Mouse (Mus musculus) heart, adult 2 months (tissue): ENCODE measurements around the gene Rora. TPM values are rescaled to one million over a fixed set of nuclear protein-coding genes. Genes with fewer than 3 reads are reported as not detected.
A peak's percentile ranks its signal among the peaks of the same experiment; 100 is the strongest.

Source experiments
- DNase-seq, 2 experiments: peaks; one replicate each; pipeline ENCODE4 v3.0.0; 2021
- H3K27ac ChIP-seq: fragments of 200-600 bp; 2 replicates; pipeline ENCODE4 v1.8.1; 2022
- H3K27me3 ChIP-seq: fragments of 200-500 bp; 2 replicates; pipeline ENCODE4 v1.6.1; 2012; ENCODE audit warnings: mild to moderate bottlenecking, low read length, inconsistent platforms, mixed read lengths; ENCODE audit not compliant: control insufficient read depth, insufficient read depth
- H3K36me3 ChIP-seq: fragments of 200-500 bp; 2 replicates; pipeline ENCODE4 v1.6.1; 2012; ENCODE audit warnings: low read length, inconsistent platforms; ENCODE audit not compliant: control insufficient read depth, insufficient read depth
- H3K4me1 ChIP-seq: fragments of 200-500 bp; 2 replicates; pipeline ENCODE4 v1.6.1; 2011; ENCODE audit warnings: low read length; ENCODE audit not compliant: control insufficient read depth, insufficient read depth
- H3K4me3 ChIP-seq: fragments of 200-600 bp; 2 replicates; pipeline ENCODE4 v1.8.1; 2022
- H3K79me2 ChIP-seq: fragments of 200-500 bp; replicated peaks from 2 replicates; pipeline ENCODE4 v1.6.1; 2012; ENCODE audit warnings: mild to moderate bottlenecking, inconsistent platforms, low read length, moderate library complexity, mixed read lengths; ENCODE audit not compliant: control insufficient read depth, insufficient read depth
- H3K9ac ChIP-seq: fragments of 200-500 bp; 2 replicates; pipeline ENCODE4 v1.6.1; 2012; ENCODE audit warnings: low read depth, mild to moderate bottlenecking, control low read depth, inconsistent platforms, low read length, mixed read lengths
- CTCF ChIP-seq: fragments of 200-600 bp; IDR thresholded peaks from 2 replicates; pipeline ENCODE4 v1.8.1; 2022; ENCODE audit warnings: antibody characterized with exemption, mild to moderate bottlenecking, moderate library complexity
- EP300 ChIP-seq: fragments of 200-500 bp; IDR thresholded peaks from 2 replicates; pipeline ENCODE4 v1.6.1; 2011; ENCODE audit warnings: low read depth, low read length, control low read depth; ENCODE audit not compliant: insufficient read depth
- POLR2A ChIP-seq: fragments of 200-500 bp; IDR thresholded peaks from 2 replicates; pipeline ENCODE4 v1.6.1; 2011; ENCODE audit warnings: mild to moderate bottlenecking, low read depth, low read length, control low read depth; ENCODE audit not compliant: insufficient read depth
- WGBS: fragments of 180-500 bp; shearing (Covaris S2); methylation state at CpG from one replicate; pipeline ENCODE4 v1.1.7; 2018; 5-methylcytosine and 5-hydroxymethylcytosine counted together
- intact Hi-C: fragments of 180-260 bp; cut with DNase I; formaldehyde crosslinking; loops from one replicate; pipeline ENCODE4 v1.15.1; 2025
- polyA plus RNA-seq: library from polyadenylated mRNA; depleted of rRNA; stranded (reverse); fragments of >200 nt; gene quantifications from 2 replicates; pipeline ENCODE4 v1.2.3, GENCODE M21; 2012
- total RNA-seq, 2 experiments: library from RNA; stranded (reverse); gene quantifications; 2 replicates each; pipeline ENCODE4 v1.2.3; 2021

The Rora gene
- total and polyA plus RNA-seq, 3 experiments = 6.7 to 28.9 (median 21.6) TPM

DNA sequence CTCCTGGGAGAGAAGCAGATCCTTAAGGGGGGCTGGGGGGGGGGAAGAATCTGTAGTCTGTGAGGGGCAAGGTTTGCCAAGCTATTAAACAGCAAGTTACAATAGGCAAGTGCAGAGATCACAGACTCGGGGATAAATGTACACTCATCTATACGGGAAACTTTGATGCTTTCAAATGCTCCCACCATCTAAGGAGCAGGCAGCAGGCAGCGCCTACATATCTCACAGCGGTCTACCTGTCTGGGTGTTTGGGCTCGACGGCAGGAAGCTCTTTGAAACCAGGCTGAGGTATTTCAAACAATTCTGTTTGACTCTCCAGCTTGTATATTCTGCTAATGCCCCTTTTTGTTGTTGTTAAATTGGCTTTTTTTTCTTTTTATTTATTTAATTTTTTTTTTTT is 457.1 kb downstream of the Rora start:
- no peaks in the 10 kb centered on the region for H3K27me3 ChIP-seq
- no peaks in the 10 kb centered on the region for H3K79me2 ChIP-seq
- H3K9ac ChIP-seq = no peak overlapping the region
- TF ChIP-seq CTCF (no peak), EP300 (no peak), POLR2A (no peak)
- no peaks in the 10 kb centered on the region for H3K36me3 ChIP-seq
- no peaks in the 10 kb centered on the region; the same call in none of the 2 replicates for H3K4me1 ChIP-seq
- H3K27ac ChIP-seq = no peak overlapping the region
- H3K4me3 ChIP-seq = no peak overlapping the region
- intact Hi-C loops = no loop called here
- no peak for DNase-seq
- WGBS = 85% methylated on average over 6 of the region's 6 CpGs

DNA sequence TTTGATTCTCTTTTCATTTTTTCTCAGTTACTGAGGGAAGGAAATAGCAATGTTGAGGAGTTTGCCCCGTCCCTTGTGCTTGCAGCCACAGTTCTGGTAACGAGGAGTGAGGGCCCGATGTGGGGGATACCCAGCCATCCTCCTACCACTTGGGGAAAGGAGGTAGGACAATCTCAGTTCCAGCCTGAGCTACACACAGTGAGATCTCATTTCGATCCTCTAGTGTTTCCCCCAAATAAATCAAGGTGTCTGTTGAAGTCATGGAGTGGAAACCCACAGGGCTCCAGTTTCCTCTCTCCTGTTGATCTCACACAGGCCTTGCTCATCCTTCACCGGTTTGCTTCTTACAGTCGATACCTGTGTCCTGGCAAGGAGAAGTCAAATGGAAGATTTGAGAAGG is 458.0 kb downstream of the Rora start:
- H3K36me3 ChIP-seq = no peaks in the 10 kb centered on the region
- H3K9ac ChIP-seq = no peak overlapping the region
- no peaks in the 10 kb centered on the region for H3K79me2 ChIP-seq
- intact Hi-C loops = no loop called here
- no peak for TF ChIP-seq EP300
- TF ChIP-seq CTCF = no peak
- no peak for TF ChIP-seq POLR2A
- DNase-seq = no peak
- WGBS = 88% methylated on average over 6 of the region's 6 CpGs
- no peak overlapping the region for H3K4me3 ChIP-seq
- H3K27me3 ChIP-seq = no peaks in the 10 kb centered on the region
- H3K4me1 ChIP-seq = no peaks in the 10 kb centered on the region; the same call in none of the 2 replicates
- H3K27ac ChIP-seq = no peak overlapping the region

DNA sequence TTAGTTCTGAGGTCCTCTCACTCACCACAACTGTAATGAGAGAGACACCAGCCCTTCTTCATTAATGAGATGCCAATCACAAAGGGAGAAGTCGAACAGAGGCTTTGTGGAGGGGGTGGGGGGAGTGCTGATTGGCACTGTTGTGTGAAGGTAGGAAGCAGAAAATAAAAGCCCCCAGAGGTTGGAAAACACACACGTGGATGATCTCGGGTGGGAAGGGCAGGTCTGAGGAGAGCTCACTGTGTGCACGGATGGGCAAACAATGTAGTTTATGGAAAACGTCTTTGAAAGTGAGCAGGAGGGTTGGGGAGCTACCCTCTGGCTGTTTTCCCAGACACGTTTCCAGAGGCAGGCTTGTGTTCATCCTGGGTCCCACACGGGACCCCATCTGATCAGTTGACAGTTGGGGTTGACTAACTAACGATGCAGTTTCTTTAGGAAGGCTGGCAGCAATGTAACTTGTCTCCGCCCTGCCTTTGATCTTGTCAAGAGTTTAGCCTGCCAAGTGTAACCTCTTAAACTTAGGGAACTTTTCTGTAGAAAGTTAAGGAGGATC is 460.9 kb downstream of the Rora start:
- 53% methylated on average over 9 of the region's 9 CpGs for WGBS
- H3K4me1 ChIP-seq = no peaks in the 10 kb centered on the region; the same call in none of the 2 replicates
- H3K79me2 ChIP-seq = no peaks in the 10 kb centered on the region
- no peak overlapping the region for H3K27ac ChIP-seq
- H3K9ac ChIP-seq = no peak overlapping the region
- DNase-seq = no peak
- no peaks in the 10 kb centered on the region for H3K36me3 ChIP-seq
- no peaks in the 10 kb centered on the region for H3K27me3 ChIP-seq
- intact Hi-C loops = no loop called here
- H3K4me3 ChIP-seq = no peak overlapping the region
- TF ChIP-seq POLR2A = no peak
- no peak for TF ChIP-seq EP300
- no peak for TF ChIP-seq CTCF

DNA sequence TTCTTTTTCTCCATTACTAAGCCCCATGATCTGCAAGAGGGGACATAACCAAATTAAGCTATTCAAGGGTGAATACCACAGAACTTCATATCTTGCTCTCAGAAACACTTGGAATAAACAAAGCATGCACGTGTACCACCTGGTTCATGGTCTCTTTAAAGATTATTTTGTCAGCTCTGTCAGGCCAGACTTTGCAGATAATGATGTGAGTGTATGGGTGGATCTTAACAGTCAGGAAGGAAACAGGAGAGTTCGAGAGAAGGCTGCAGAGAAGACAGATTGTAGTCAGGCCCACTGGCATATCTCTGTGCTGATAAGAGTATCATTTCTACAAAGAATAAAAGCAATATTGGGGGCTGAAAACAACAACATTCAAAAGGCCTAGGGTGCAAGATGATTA is 463.2 kb downstream of the Rora start:
- 17% methylated on average over 2 of the region's 2 CpGs for WGBS

DNA sequence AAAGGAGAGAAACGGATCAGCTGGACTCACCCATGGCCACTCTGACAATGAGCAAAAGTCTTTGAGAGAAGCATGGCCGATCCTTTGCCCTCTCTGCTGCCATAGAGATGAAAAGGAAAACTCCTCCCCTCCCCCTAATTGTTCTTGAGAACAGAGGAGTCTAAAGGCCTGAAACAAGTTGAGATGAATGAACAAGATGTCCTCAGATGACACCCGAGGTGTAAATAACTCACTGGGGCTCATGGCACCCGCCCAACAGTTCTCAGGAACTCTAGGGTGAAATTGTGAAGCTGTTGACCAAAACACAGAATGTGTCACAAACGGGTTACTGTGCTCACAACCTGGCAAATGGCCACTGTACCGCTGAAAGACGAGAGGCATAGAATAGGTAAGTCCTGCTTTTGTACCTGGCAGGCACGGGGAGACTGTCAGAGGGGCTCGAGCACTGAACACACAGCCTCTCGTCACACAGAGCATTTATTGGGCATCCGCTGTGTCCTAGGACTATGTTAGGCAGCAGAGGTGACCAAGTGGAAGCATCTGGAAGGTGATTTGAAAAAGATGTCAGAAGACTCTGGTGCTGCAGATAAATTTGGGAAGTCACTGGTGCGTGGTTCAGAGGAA is 467.6 kb downstream of the Rora start:
- TF ChIP-seq CTCF = no peak
- TF ChIP-seq POLR2A = no peak
- no peak for TF ChIP-seq EP300
- 58% methylated on average over 12 of the region's 12 CpGs for WGBS
- Histone ChIP-seq H3K4me3 (no peak overlapping the region), H3K79me2 (no peaks in the 10 kb centered on the region), H3K27ac (no peak overlapping the region), H3K27me3 (no peaks in the 10 kb centered on the region), H3K4me1 (peaks cover 13% of the 10 kb centered on the region), H3K36me3 (peaks cover 3% of the 10 kb centered on the region), H3K9ac (no peak overlapping the region)
- peak; percentile 29 to 30 for DNase-seq
- intact Hi-C loops = loop anchor here (5.0 kb wide), 1 partner anchor 239 kb away; no protein-coding TSS in a partner anchor

More for the DNA sequence above, 463.2 kb downstream of the Rora start:
- no peak for DNase-seq
- H3K9ac ChIP-seq = no peak overlapping the region
- no peaks in the 10 kb centered on the region for H3K27me3 ChIP-seq
- H3K4me3 ChIP-seq = no peak overlapping the region
- H3K36me3 ChIP-seq = no peaks in the 10 kb centered on the region
- intact Hi-C loops = no loop called here
- TF ChIP-seq EP300 = no peak
- no peak for TF ChIP-seq POLR2A
- TF ChIP-seq CTCF = no peak
- no peaks in the 10 kb centered on the region for H3K79me2 ChIP-seq
- H3K4me1 ChIP-seq = peaks cover 2% of the 10 kb centered on the region
- no peak overlapping the region for H3K27ac ChIP-seq
